Mouse (Mus musculus) adrenal gland, adult 8-10 months (tissue): ENCODE measurements at regions not wholly inside any gene's neighbourhood (a gene's known extent, or its start where the extent isn't known, plus 50 kb on each side); places are given as distances from the start of the nearest gene placed in this dataset.
"Not testable (repeated sequence)": the region's sequence is repeated elsewhere in the genome, so short reads cannot be mapped to it uniquely, and the experiment has no call there.

Experiments
- DNase-seq: peaks from one replicate; pipeline ENCODE4 v3.0.0; 2022

- DNase-seq: no peak
These were observed 206.2 kb downstream of the Pcsk1 start for GRCm38 (mm10) chr13:75295818-75296217.

DNA sequence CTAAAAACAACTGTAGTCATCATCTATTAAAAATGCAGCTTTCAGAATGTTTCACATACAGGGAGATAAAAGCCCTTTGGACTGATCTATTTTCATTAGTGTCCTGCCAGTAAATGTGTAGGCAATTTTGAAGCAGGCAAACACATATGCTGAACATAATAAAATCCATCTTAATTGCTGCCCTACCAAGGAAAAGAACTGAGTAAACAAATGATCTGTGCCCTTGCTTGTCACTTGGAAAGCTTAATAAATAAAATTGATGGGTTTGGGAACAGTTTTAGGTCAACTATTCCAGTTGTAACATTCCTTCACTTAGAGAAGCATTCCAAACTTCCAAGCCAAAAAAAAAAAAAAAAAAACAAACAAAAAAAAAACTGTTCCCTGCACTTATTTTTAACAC, 230.2 kb downstream of the Pcsk1 start:
- DNase-seq: no peak

DNA sequence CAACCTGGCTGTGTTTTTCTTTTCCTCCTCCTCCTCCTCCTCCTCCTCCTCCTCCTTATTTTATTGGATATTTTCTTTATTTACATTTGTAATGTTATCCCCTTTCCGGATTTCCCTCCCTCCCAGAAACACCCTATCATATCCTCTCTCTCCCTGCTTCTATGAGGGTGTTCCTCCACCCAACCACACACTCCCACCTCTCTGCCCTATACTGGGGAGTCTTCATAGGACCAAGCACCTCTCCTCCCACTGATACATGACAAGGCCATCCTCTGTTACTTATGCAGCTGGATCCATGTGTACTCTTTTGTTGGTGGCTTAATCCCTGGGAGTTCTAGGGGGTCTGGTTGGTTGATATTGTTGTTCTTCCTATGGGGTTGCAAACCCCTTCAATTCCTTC, 230.6 kb downstream of the Pcsk1 start:
- no peak for DNase-seq

GRCm38 (mm10) chr13:75337054-75337453, 247.4 kb downstream of the Pcsk1 start:
- DNase-seq: no peak

DNA sequence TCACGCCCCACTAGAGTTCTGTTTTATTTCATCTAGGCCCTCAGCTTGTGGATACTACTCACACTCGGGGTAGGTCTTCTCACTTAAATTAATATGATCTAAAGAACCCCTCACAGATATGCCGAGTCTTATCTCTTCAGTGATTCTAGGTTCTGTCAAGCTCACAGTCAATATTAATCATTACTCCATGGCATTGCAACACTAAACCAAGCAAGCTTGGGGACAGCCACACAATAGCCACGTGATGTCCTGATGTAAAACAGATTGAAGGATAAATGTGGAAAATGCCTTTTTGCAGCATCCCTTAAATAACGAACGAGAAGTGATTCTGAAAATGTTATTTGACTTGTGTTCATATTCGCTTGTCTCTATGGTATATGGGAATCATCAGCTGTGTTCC, 253.8 kb downstream of the Pcsk1 start:
- DNase-seq: no peak

DNA sequence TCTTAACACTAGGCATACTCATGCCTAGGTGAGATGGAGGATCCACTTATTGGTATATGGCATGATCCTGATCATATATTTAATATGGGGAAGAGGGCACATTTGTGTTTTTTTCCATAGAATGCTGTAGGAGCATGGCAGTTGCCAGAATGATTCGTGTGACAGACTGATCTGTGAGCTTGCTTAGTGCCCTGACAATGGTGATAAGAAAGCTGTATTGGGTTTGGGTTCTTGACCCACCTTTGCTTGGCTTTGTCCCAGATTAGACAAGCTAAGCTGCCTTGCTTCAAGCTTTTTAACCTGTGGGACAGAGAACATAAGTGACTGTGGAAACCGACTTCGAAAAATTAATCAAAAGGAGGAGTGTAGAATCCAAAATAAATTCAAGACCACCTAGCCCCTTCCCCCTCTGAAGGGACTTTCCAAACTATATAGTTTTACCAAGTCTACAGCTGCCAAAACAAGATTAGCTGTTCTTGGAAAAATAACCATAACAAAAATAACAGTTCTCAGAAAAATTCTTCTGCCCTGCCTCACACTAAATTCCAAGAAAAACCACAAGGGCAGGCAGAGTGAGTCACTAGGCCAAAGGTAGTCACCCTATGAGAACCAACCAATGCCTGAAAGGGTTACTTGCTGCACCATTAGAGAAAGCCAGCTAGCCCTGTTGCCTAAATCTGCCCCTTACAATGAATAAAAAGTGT, 277.2 kb downstream of the Pcsk1 start:
- no peak for DNase-seq

DNA sequence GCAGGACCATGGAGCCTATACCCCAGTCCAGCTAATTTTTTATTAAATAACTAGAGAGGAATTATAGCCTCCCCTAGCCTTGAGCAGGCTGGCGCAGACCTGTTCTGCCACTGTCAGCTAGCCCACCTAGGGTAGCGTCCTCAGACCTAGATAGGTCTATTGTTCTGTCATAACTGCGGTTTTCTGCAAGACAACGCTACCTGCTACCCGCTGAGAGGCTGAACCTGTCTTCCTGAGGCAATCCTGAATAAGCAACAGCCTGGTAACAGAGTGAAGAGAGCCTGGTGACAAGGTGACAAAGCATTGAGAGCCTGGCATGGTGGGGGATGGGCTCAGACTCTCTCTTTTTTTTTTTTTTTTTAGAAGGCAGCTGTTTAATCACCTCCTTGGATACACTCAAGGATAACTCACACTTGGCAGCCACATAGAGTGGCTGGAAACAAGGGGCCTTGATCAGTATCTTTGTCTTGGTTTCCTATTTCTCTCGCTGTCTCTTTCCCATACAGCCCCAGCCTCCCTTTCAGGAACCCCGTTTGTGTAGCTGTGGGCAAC, 278.7 kb downstream of the Pcsk1 start:
- DNase-seq: no peak

DNA sequence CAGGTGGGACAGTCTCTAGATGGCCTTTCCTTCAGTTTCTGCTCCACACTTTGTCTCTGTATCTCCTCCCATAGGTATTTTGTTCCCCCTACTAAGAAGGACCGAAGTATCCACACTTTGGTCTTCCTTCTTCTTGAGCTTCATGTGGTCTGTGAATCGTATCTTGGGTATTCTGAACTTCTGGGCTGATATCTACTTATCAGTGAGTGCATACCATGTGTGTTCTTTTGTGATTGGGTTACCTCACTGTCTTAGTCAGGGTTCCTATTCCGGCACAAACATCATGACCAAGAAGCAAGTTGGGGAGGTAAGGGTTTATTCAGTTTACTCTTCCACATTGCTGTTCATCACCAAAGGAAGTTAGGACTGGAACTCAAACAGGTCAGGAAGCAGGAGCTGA, 287.5 kb downstream of the Pcsk1 start:
- DNase-seq: not testable (repeated sequence)

- DNase-seq: no peak
These were observed 288.1 kb downstream of the Pcsk1 start for GRCm38 (mm10) chr13:75377717-75378116.

GRCm38 (mm10) chr13:75384631-75385340, 295.2 kb downstream of the Pcsk1 start:
- DNase-seq: no peak

DNA sequence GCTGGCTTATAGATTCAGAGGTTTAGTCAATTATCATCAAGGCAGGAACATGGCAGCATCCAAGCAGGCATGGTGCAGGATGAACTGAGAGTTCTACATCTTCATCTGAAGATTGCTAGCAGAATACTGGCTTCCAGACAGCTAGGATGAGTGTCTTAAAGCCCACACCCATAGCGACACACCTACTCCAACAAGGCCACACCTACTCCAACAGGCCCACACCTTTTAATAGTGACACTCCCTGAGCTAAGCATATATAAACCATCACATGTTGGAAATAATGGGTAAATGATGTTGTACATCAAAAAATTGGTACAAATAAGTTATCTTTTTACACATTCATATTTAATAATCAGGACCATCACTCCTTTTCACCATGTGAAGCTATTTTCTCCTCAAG, 299.6 kb downstream of the Pcsk1 start:
- DNase-seq: no peak

GRCm38 (mm10) chr13:75390177-75390576, 300.6 kb downstream of the Pcsk1 start:
- DNase-seq: no peak

DNA sequence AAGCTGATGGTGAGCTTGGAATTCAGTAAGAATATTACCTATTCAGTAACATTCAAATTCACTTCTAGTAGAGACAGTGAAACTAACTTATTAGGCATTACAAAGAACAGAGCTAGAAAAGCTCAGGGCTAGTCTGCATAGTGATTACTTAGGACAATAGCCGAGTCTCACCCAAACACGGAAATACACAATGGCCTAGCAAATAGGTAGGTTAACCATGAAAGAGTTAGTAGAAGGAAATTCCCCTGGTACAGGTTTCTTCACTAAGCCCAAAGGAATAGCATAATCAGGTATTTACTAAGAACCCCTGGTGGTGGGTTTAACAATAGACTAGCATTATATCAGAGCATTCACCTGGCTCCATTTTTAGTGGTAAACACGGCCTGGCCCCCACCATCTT, 306.7 kb upstream of the Ell2 start:
- DNase-seq: not testable (repeated sequence)

DNA sequence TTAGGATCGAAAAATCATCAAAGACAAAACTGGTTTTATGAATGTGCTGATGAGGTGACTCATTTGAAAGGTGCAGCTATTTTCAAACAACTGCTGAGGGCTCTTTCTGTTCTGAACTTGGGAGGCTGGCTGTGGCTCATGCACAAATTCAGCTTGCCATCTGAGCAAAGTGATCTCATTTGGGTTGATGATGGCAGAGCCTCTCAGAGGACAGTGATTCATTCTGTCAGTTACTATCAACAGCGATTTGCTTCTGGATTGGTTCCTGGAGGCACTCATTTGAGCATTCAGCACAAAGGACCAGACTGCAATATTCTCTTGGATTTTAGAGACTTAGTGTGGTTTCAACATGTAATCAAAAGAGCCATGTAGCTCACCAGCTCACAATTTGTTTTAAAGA, 285.8 kb upstream of the Ell2 start:
- DNase-seq: no peak

DNA sequence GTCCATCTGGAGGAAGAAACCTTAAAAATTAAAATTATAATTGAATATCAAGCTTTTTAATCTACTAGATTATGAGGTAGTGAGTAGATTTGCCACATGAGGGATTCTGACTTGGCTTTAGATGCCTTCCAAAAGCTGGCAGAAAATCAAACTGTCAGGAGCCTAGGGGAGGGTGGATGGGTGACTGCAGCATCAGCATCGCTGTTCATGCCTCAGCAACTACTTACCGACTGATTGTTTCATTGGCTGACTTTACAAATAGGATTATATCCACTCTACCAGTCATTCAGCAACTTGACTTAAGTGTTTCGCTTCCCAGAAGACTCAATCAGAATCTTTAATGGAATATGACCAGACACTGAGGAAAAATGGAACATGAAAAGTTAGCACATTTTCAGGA, 279.6 kb upstream of the Ell2 start:
- no peak for DNase-seq

- no peak for DNase-seq
These were observed 267.4 kb upstream of the Ell2 start for GRCm38 (mm10) chr13:75439170-75439569.

DNA sequence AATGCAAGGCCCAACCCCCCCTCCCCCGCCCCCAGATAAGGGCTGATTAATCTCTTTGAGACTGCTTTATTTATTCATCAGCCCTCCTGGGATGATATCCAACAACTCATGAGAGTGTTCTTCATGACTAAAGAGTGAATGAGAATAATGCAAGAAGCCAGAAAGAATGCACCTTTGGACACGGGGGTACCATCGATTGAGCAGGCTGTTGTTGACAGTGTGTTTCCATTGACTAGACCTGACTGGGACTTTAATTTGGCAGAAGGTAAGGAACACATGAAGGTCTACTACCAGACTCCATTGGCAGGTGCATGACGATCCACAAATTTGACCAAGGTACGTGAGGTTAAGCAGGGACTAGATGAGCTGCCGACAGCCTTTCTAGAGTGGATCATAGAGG, 266.5 kb upstream of the Ell2 start:
- DNase-seq: no peak

DNA sequence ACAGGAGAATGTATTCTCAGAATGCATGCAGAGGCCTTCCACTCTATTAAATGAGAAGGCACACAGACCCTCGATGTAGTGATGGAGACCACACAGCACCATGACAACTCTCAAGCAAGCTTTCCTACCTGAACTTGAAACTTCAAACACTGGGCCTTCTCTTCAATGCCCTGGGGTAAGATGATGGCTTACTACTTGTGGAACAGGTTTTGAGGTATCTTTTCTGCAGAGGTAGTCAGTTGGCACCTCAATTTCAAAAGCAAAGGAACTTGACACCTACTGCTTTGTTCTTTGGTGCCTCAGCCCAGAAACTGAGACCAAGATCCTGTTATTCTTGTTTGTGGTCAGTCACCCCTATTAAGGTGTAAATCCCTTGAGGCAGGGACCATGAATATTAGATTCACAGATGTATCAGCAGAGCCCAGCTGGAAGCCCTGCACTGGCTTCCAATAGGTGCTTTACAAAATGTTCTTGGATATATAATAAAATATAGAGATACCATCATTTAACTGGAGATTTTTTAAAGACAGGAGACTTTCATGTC, 246.2 kb upstream of the Ell2 start:
- no peak for DNase-seq

DNA sequence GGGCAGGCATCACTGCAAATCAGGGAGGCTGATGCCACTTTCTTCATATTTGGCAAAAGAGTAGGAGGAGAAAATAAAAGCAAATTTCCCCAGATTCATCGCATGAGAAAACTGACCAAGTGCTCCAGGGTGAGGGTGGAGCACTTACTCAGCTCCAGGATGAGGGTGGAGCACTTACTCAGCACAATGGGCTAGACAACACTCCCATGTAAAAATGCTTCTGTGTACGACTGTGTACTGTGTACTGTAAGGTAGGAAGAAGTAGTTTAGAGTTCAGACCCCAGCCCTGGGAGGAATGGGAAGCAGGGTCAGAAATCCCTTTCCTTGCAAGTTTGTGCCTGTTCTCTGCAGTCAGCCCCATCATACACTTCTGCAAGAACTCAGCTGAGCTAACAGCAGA, 245.3 kb upstream of the Ell2 start:
- DNase-seq: no peak

DNA sequence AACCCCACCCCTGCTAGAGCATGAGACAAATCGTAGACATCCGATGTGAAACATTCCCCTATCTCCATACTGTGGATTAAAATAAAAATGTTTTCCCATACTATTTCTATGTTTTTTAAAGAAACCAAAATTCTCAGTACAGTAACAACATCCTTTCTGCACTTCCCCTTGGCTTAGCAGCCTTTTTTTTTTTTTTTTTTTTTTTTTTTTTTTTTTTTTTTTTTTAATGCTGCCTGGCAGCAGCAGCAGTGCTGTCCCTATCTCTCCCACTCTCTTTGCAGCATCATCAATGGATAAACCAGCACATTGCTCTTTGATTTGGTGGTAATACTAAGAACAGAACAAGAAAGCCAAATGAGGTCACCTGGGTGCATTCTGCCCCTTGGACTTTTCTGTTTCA, 239.3 kb upstream of the Ell2 start:
- DNase-seq: no peak

- no peak for DNase-seq
These were observed 230.5 kb upstream of the Ell2 start for GRCm38 (mm10) chr13:75475828-75476597.

DNA sequence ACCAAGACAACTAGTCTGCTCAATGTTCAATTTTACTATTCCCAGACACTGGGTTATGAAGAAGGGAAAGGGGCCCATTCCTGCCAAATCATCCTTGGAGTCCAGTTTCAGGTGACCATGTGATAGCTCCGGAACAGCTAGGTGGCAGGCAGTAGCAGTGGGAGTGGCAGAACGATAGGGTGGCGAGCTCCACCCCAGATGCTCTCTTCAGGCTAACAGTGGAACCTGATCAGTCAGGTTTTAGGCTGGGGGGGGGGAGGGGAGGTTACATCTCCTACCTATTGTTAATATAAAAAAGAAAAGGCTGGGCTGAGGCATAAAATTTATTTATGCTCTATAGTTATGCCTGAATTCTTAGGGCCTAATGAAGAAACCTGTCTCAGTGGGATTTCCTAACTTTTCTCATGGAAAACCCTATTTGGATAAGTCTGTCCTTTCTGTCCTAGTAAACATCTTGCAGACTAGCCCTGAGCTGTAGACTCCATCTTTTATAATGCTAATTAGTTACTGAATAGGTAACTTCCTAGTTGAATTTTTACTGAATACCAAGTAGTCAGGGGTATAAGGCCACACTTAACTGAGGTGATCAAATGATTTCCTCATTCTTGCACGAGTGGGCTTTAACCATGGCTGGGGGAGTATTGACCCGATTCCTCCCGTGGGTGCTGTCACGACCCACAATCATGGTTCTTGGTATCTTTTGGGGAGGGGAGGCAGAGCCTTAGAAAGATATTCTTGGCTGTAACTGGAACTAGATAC, 223.2 kb upstream of the Ell2 start:
- not testable (repeated sequence) for DNase-seq
